Mouse (Mus musculus) adipocyte (in vitro differentiated cells): Measurements from ENCODE around the gene Atf7.

Source experiments
- DNase-seq: peaks from one replicate; pipeline ENCODE4 v3.0.0-alpha.2; 2016; ENCODE audit warnings: low spot score

Gene Atf7

DNA sequence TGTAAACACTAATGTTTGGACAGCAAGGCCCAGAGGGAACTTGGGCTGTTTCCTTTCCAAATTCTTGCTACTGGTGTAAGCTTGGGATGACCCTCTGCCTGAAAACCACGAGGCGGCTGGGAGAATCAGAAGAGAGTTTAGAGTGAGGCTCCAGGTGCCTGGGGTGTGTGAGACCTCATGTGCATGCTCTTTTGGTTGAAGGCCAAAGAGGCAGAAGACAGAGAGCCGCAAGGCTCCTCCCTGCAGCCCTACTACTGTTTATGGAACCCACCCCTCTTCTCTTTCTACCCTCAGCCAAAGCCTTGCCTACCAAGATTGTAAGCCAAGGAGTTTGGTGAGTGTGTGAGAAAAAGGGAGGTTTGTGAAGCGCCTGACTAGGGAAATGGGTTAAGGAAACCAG lies 109.5 kb downstream of the Atf7 start:
- peak; percentile 62 for DNase-seq

DNA sequence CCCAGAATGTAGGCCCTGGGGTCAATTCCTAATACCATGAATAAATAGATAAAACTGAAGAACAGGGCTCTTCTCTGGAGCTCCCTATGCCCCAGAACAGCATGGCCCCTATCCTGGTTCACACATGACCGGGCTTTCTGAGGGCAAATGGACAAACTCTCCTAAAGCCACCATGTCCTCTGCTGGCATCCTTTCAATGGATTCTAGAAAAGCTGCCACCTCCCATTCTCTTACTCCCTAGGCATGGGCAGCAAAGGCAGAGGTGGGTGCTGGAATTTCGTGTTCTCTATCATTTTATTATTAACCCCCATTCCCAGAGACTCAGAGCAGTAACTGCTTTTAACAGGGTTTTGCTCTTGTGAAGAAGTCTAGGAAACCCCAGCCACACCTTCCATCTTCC lies 110.0 kb downstream of the Atf7 start:
- DNase-seq, result no peak

- no peak for DNase-seq
Observed at GRCm38 (mm10) chr15:102513004-102513403, 112.3 kb downstream of the Atf7 start.

DNA sequence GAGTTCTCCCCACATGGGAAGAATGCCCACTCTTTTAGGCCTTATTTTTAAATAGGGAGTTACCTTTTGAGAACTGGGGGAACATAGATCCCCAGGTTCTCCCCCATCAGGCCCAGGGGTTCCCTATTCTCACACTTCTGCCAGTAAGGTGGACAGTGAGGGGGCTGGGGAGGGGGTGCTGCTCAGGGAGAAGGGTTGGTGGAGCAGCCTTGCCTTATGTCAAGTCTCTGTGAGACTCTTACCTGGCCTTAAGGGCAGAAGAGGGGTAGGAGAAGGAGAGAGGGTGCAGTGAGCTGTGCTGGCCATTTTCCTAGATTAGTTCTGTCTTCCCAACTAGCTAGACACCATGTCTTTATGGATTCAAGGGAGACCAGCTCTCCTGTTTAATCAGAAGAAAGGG lies 112.8 kb downstream of the Atf7 start:
- DNase-seq, result no peak

- no peak for DNase-seq
Observed at GRCm38 (mm10) chr15:102512010-102512409, 113.3 kb downstream of the Atf7 start.

- no peak for DNase-seq
Observed at GRCm38 (mm10) chr15:102511285-102511833, 113.9 kb downstream of the Atf7 start.

- no peak for DNase-seq
Observed at GRCm38 (mm10) chr15:102510590-102511284, 114.5 kb downstream of the Atf7 start.

- no peak for DNase-seq
Observed at GRCm38 (mm10) chr15:102510110-102510509, 115.2 kb downstream of the Atf7 start.

GRCm38 (mm10) chr15:102508336-102508735 lies 116.9 kb downstream of the Atf7 start:
- DNase-seq, result no peak

- no peak for DNase-seq
Observed at GRCm38 (mm10) chr15:102507561-102507960, 117.7 kb downstream of the Atf7 start.

- DNase-seq, result no peak
Observed at GRCm38 (mm10) chr15:102506864-102507263, 118.4 kb downstream of the Atf7 start.

GRCm38 (mm10) chr15:102506464-102506830 lies 118.8 kb downstream of the Atf7 start:
- DNase-seq, result no peak

DNA sequence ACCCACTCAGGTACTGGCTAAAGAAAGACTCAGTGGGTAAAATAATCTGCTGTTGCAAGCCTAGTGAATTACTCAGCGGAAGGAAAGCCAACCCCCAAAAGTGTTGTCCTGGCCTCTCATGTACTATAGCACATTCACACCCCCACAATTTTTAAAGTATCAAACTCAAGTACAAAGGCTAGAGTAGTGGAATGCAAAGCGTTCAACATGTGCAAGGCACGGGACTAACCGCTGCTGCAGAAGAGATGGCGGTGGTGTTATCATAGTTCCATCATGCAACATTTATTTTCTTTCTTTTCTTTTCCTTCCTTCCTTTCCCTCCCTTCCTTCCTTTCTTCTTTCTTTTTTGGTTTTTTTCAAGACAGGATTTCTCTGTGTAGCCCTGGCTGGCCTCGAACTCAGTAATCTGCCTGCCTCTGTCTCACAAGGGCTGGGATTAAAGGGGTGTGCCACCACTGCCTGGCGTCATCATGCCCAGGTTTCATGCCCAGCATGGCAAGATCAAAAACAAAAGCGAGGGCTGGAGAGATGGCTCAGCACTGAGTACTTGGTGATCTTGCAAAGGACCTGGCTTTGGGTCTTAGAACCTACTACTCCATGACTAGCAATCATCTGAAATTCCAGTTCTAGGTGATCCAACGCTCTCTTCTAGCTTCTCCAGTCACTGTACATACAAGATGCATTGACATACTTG lies 119.3 kb downstream of the Atf7 start:
- DNase-seq, result no peak

- no peak for DNase-seq
Observed at GRCm38 (mm10) chr15:102505073-102505769, 120.0 kb downstream of the Atf7 start.

DNA sequence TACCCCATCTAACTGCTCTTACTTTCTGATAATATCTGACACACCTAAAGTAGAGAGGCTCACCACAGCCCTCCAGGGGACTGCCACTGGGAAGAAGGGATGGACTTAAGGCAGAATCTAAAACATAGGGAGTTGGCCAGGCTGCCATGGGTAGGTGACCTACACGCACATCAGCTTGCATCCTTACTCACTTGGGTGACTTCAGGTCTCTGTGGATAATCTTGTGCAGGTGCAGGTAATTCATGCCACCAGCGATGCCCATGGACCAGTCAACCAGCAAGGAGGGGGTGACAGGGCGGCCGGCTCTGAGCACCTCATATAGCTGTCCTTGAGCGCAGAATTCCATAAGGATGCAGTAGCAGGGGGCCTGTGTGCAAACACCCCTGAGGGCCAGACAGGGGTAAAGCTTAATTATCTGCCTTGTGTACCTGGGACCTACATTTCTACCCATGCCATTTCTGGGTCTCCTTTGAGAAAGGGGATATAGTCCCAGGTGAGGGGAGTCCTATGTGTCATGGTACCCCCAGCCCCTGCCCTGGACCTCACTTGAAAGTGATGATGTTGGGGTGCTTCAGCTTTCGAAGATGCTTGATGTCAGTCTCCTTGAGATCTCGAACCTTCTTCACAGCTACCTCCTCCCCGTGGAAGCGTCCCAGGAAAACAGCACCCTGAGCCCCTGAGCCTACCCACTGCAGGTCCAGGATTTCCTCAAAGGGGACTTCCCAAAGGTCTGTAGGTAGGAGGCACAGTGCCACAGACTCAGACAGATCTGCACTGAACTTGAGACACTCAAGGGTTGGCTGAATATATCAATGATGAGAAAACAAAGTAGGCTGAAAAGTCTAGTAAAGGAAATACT lies 121.1 kb downstream of the Atf7 start:
- DNase-seq, result no peak

DNA sequence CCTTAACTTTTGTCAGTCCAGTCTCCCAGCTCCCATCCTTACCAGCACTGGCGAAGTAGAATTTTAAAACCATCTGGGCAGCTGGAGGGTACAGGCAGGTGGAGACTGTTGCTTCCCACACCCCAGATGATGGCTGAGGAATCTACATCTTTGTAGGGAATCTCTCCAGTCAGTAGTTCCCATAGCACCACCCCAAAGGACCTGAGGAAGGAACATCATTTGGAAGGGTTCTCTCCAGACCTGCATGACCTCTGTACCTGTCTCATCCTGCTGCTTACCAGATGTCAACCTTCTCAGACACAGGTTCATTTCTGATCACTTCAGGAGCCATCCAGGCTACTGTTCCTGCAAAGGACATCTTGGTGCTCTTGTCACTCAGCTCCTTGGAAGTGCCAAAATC lies 121.8 kb downstream of the Atf7 start, which contains the start of gene Gm10337:
TSS of gene Gm10337 (plus strand) at position 276 of the 400 bp plus-strand sequence.
- no peak for DNase-seq

- no peak for DNase-seq
Observed at GRCm38 (mm10) chr15:102502254-102502840, 122.9 kb downstream of the Atf7 start.

- DNase-seq, result no peak
Observed at GRCm38 (mm10) chr15:102501084-102501814, 124.0 kb downstream of the Atf7 start.

- no peak for DNase-seq
Observed at GRCm38 (mm10) chr15:102500479-102500878, 124.8 kb downstream of the Atf7 start.

- DNase-seq, result no peak
Observed at GRCm38 (mm10) chr15:102499851-102500250, 125.4 kb downstream of the Atf7 start.

DNA sequence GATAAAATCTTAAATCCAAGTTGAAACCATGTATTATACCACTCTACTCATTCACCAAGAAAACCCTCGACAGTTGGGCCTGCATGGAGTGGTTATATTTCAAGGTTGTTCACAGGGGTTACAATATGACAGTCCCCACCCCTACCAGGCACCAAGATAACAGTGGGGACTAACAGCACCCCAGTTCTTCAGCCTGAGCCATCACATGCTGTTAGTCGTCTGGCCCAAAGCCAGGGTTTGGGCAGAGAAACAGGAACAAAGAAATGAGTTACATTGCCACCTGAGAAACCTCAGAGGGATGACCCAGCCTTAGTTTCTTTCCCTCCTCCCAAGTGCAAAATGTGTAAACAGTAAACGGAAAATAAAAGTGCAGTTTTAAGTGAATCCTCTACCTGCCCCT lies 125.9 kb downstream of the Atf7 start:
- DNase-seq, result no peak
